Mouse (Mus musculus): ENCODE results near the gene Gm49383.

Gm49383 gene

GRCm38 (mm10) chr12:69196444-69197377, at the start of gene Gm49383:
Gene Gm49383 (minus strand): TSS chr12:69197104.
- peak; percentile 79 to 86 for DNase-seq

- DNase-seq = peak; percentile 79 to 85
Observed at GRCm38 (mm10) chr12:69241771-69242431, 45.0 kb upstream of the Gm49383 start.

GRCm38 (mm10) chr12:69241405-69241770, 44.5 kb upstream of the Gm49383 start:
- no peak for DNase-seq

GRCm38 (mm10) chr12:69240876-69241275, 44.0 kb upstream of the Gm49383 start, which contains the start of gene Klhdc1:
Gene Klhdc1 (plus strand): TSS chr12:69241176.
- DNase-seq = no peak

- DNase-seq = peak in 1 of 2 experiments; percentile 15
Observed at GRCm38 (mm10) chr12:69238284-69238683, 41.4 kb upstream of the Gm49383 start.

- DNase-seq = no peak
Observed at GRCm38 (mm10) chr12:69235782-69236181, 38.9 kb upstream of the Gm49383 start.

- DNase-seq = peak; percentile 36 to 49
Observed at GRCm38 (mm10) chr12:69229251-69229650, 32.3 kb upstream of the Gm49383 start.

- peak; percentile 95 for DNase-seq
Observed at GRCm38 (mm10) chr12:69227776-69228466, 31.0 kb upstream of the Gm49383 start, which contains the start of gene Pole2. Gene Pole2 (minus strand): TSS chr12:69228195.

- peak; percentile 52 to 68 for DNase-seq
Observed at GRCm38 (mm10) chr12:69220613-69221277, 23.8 kb upstream of the Gm49383 start.

- no peak for DNase-seq
Observed at GRCm38 (mm10) chr12:69216587-69216986, 19.7 kb upstream of the Gm49383 start.

GRCm38 (mm10) chr12:69215000-69215785, 18.3 kb upstream of the Gm49383 start:
- DNase-seq = no peak

GRCm38 (mm10) chr12:69214393-69214792, 17.5 kb upstream of the Gm49383 start:
- DNase-seq = no peak

GRCm38 (mm10) chr12:69213186-69213777, 16.4 kb upstream of the Gm49383 start:
- DNase-seq = no peak

GRCm38 (mm10) chr12:69211057-69211456, 14.2 kb upstream of the Gm49383 start:
- peak; percentile 37 to 43 for DNase-seq

- DNase-seq = no peak
Observed at GRCm38 (mm10) chr12:69210056-69210979, 13.4 kb upstream of the Gm49383 start.

GRCm38 (mm10) chr12:69208520-69208919, 11.6 kb upstream of the Gm49383 start:
- no peak for DNase-seq

- DNase-seq = no peak
Observed at GRCm38 (mm10) chr12:69207926-69208325, 11.0 kb upstream of the Gm49383 start.

GRCm38 (mm10) chr12:69207396-69207795, 10.5 kb upstream of the Gm49383 start:
- DNase-seq = no peak

GRCm38 (mm10) chr12:69204052-69204833, 7.3 kb upstream of the Gm49383 start, which contains the start of gene Gm49384:
Gene Gm49384 (minus strand): TSS chr12:69204267.
- DNase-seq = no peak
